ENCODE assay signal across 21 mouse cellular contexts in the genomic region with DNA sequence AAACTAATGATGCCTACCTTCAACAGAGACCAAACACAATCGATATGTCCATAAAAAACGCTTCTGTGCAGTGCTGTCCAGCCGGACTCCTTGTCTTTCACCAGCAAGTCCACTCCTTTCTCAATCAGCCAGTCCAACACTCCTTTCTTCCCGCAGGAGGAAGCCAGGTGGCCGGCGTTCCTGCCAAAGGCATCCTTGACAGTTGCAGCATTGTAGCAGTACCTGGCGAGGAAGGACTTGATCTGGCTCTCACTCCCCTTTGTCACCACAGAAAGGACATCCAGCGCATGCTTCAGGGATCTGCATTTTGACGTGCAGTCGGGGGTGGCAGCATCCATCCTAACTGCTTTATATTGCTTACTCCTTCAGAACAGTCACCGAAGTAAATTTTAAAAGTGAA. TPM values are rescaled to one million over a fixed set of nuclear protein-coding genes. Genes with fewer than 3 reads are reported as not detected.
DNase-seq lines count a peak whose midpoint lies in the region; ATAC-seq and TF ChIP-seq lines count a peak whose summit lies in the region.
"Had no signal": no experiment of that assay in that cellular context is flagged by ENCODE, and none has a peak within 500 bp of the region (broad histone marks: within the 10 kb centered on the region; RNA-seq: fewer than 3 reads in every experiment).

No protein-coding gene starts in this region.

- peaks cover 3% of the 10 kb centered on the region; the same call in 1 of the 2 replicates for H3K4me1 ChIP-seq in midbrain, embryonic 11.5 days (ENCODE audit: control insufficient read depth, insufficient read depth, low read length)
- H3K4me1 ChIP-seq in midbrain, embryonic 15.5 days: peaks cover 6% of the 10 kb centered on the region
- H3K4me1 ChIP-seq in intestine, postnatal 0 days (replicated peaks; ENCODE audit: control insufficient read depth, insufficient read depth, low read length): no peaks in the 10 kb centered on the region

- no peak overlapping the region for H3K4me2 ChIP-seq in midbrain, embryonic 11.5 days
- no peak overlapping the region for H3K4me2 ChIP-seq in midbrain, embryonic 15.5 days
- no peak overlapping the region for H3K4me2 ChIP-seq in intestine, postnatal 0 days (replicated peaks; ENCODE audit: low read depth)
- H3K4me2 ChIP-seq: forebrain, embryonic 15.5 days; heart, embryonic 13.5 days; hindbrain, embryonic 15.5 days had no signal

- no peaks in the 10 kb centered on the region for H3K9me3 ChIP-seq in midbrain, embryonic 11.5 days (ENCODE audit: control insufficient read depth, low read length)
- no peaks in the 10 kb centered on the region for H3K9me3 ChIP-seq in midbrain, embryonic 15.5 days
- no peaks in the 10 kb centered on the region for H3K9me3 ChIP-seq in intestine, postnatal 0 days (ENCODE audit: control insufficient read depth)
- H3K9me3 ChIP-seq: embryonic facial prominence, embryonic 10.5 days; forebrain, embryonic 10.5 days; forebrain, embryonic 15.5 days; heart, embryonic 13.5 days; hindbrain, embryonic 15.5 days had no signal

- no peak overlapping the region for H3K9ac ChIP-seq in midbrain, embryonic 11.5 days (ENCODE audit: low read length)
- no peak overlapping the region for H3K9ac ChIP-seq in midbrain, embryonic 15.5 days
- H3K9ac ChIP-seq in intestine, postnatal 0 days (ENCODE audit: low read depth, low read length): no peak overlapping the region
- H3K9ac ChIP-seq: forebrain, embryonic 15.5 days; heart, embryonic 13.5 days; hindbrain, embryonic 15.5 days had no signal

- ATAC-seq in midbrain, embryonic 11.5 days (ENCODE audit: low FRiP score): no peak
- no peak for ATAC-seq in midbrain, embryonic 15.5 days (replicated peaks)
- no peak for ATAC-seq in intestine, postnatal 0 days
- ATAC-seq: forebrain, embryonic 15.5 days; intestine, embryonic 16.5 days; Patski had no signal

- DNase-seq in midbrain, embryonic 11.5 days (ENCODE audit: low spot score, missing footprints): peak; percentile 37
- DNase-seq in cerebellum, adult 18-20 months: peak; percentile 69 to 79
- DNase-seq in cerebellum, adult 9-11 months: peak; percentile 76
- peak; percentile 61 to 64 for DNase-seq in cerebellum, postnatal 36 days
- DNase-seq in kidney, adult 11 months: no peak
- DNase-seq in lung, postnatal 36 days: no peak
- DNase-seq: adrenal gland, adult 8-10 months; adrenal gland, postnatal 36 days; gastrocnemius, postnatal 36 days; heart, adult 11 months; heart, postnatal 36 days; kidney, adult 9 months had no signal

- no peak overlapping the region for H3K27ac ChIP-seq in midbrain, embryonic 11.5 days (ENCODE audit: low read depth, low read length)
- no peak overlapping the region for H3K27ac ChIP-seq in midbrain, embryonic 15.5 days
- H3K27ac ChIP-seq in intestine, postnatal 0 days (ENCODE audit: low read depth, low read length): no peak overlapping the region
- H3K27ac ChIP-seq: embryonic facial prominence, embryonic 10.5 days; forebrain, embryonic 10.5 days; forebrain, embryonic 15.5 days; heart, embryonic 13.5 days; hindbrain, embryonic 15.5 days had no signal

- no peaks in the 10 kb centered on the region for H3K27me3 ChIP-seq in midbrain, embryonic 11.5 days (ENCODE audit: control insufficient read depth, insufficient read depth, low read length)
- H3K27me3 ChIP-seq in midbrain, embryonic 15.5 days (replicated peaks): no peaks in the 10 kb centered on the region
- no peaks in the 10 kb centered on the region for H3K27me3 ChIP-seq in intestine, postnatal 0 days (replicated peaks; ENCODE audit: control insufficient read depth, insufficient read depth, low read length)
- H3K27me3 ChIP-seq: forebrain, embryonic 15.5 days; heart, embryonic 13.5 days; hindbrain, embryonic 15.5 days; Patski had no signal

- 89% methylated on average over 11 of the region's 11 CpGs for WGBS in midbrain, embryonic 11.5 days
- WGBS in midbrain, embryonic 15.5 days: 87% methylated on average over 11 of the region's 11 CpGs
- WGBS in intestine, postnatal 0 days: 74% methylated on average over 11 of the region's 11 CpGs

- no peak overlapping the region for H3K4me3 ChIP-seq in midbrain, embryonic 11.5 days (ENCODE audit: low read depth, low read length)
- H3K4me3 ChIP-seq in midbrain, embryonic 15.5 days: no peak overlapping the region
- no peak overlapping the region for H3K4me3 ChIP-seq in intestine, postnatal 0 days (ENCODE audit: low read depth, low read length)
- H3K4me3 ChIP-seq: embryonic facial prominence, embryonic 10.5 days; forebrain, embryonic 10.5 days; forebrain, embryonic 15.5 days; heart, embryonic 13.5 days; hindbrain, embryonic 15.5 days had no signal

- no peak for TF ChIP-seq CTCF in intestine, postnatal 0 days (IDR thresholded peaks at IDR 0.05; ENCODE audit: low read depth)

- H3K36me3 ChIP-seq in midbrain, embryonic 11.5 days (ENCODE audit: control insufficient read depth, insufficient read depth, low read length): no peaks in the 10 kb centered on the region
- no peaks in the 10 kb centered on the region; the same call in 1 of the 2 replicates for H3K36me3 ChIP-seq in midbrain, embryonic 15.5 days (replicated peaks)
- H3K36me3 ChIP-seq in intestine, postnatal 0 days (ENCODE audit: control insufficient read depth, insufficient read depth): peaks cover 15% of the 10 kb centered on the region

RNA-seq across cellular contexts. Expression of gene Ibtk, which starts 5.8 kb away (rescaled TPM):
- polyA plus RNA-seq in midbrain, embryonic 11.5 days (2014; fragmentation: Nextera tagmentation; extraction: Ambion mirVana): 42.5 and 46.4 TPM in 2 replicates
- polyA plus RNA-seq in midbrain, embryonic 15.5 days (2015; fragmentation: Nextera tagmentation; extraction: Ambion mirVana): 29.7 and 32.3 TPM in 2 replicates
- 8.9 and 9.9 TPM in 2 replicates for polyA plus RNA-seq in intestine, postnatal 0 days (2015; fragmentation: Nextera tagmentation; extraction: Ambion mirVana)

Comparison
In these comparisons a context has a peak if more than half of its experiments do, and no peak if none do; other contexts are left out.
1. DNase-seq: peak in midbrain, embryonic 11.5 days (single experiment), cerebellum, adult 18-20 months (2 of 2), cerebellum, adult 9-11 months (single experiment) and cerebellum, postnatal 36 days (2 of 2); none in kidney, adult 11 months (single experiment) and lung, postnatal 36 days (single experiment).